Mouse (Mus musculus): ENCODE results near the gene Fabp6. TPM values are rescaled to one million over a fixed set of nuclear protein-coding genes. Genes with fewer than 3 reads are reported as not detected.

Gene Fabp6
- polyA plus RNA-seq (2016; fragmentation: Nextera tagmentation; extraction: Ambion mirVana), result not detected in 2 replicates

- H3K27me3 ChIP-seq (ENCODE audit: poor library complexity, severe bottlenecking), result no peaks in the 10 kb centered on the region
- H3K4me1 ChIP-seq, result no peaks in the 10 kb centered on the region
- DNase-seq (ENCODE audit: extremely low spot score, low spot score), result no peak
- no peak within 1 kb of the TSS for H3K27ac ChIP-seq
- H3K9me3 ChIP-seq, result no peaks in the 10 kb centered on the region
- no peaks in the 10 kb centered on the region for H3K36me3 ChIP-seq (replicated peaks)
- H3K4me3 ChIP-seq, result no peak within 1 kb of the TSS
- WGBS, result 93% methylated on average over 5 of the region's 5 CpGs
Measured at GRCm38 (mm10) chr11:43601440-43601839, at the start of gene Fabp6. TSS of gene Fabp6 (minus strand) at chr11:43601540.

GRCm38 (mm10) chr11:43645286-43645685, 43.9 kb upstream of the Fabp6 start:
- no peaks in the 10 kb centered on the region; the same call in 1 of the 2 replicates for H3K9me3 ChIP-seq
- 93% methylated on average over 3 of the region's 3 CpGs for WGBS
- H3K36me3 ChIP-seq (replicated peaks), result no peaks in the 10 kb centered on the region
- no peak overlapping the region for H3K27ac ChIP-seq
- no peak overlapping the region for H3K4me3 ChIP-seq
- peaks cover 22% of the 10 kb centered on the region for H3K4me1 ChIP-seq
- no peak for DNase-seq (ENCODE audit: extremely low spot score, low spot score)
- H3K27me3 ChIP-seq (ENCODE audit: poor library complexity, severe bottlenecking), result no peaks in the 10 kb centered on the region

GRCm38 (mm10) chr11:43643180-43643591, 41.8 kb upstream of the Fabp6 start:
- Histone ChIP-seq H3K27me3 (ENCODE audit: poor library complexity, severe bottlenecking) (no peaks in the 10 kb centered on the region), H3K36me3 (replicated peaks) (no peaks in the 10 kb centered on the region), H3K9me3 (peaks cover 7% of the 10 kb centered on the region; the same call in 1 of the 2 replicates), H3K27ac (peak overlapping the region; percentile 51), H3K4me1 (peaks cover 22% of the 10 kb centered on the region), H3K4me3 (no peak overlapping the region)
- DNase-seq (ENCODE audit: extremely low spot score, low spot score), result no peak
- 54% methylated on average over 2 of the region's 2 CpGs for WGBS

- peaks cover 7% of the 10 kb centered on the region; the same call in 1 of the 2 replicates for H3K9me3 ChIP-seq
- DNase-seq (ENCODE audit: extremely low spot score, low spot score), result no peak
- WGBS, result 93% methylated on average over 3 of the region's 3 CpGs
Measured at GRCm38 (mm10) chr11:43638486-43638885, 37.1 kb upstream of the Fabp6 start.

GRCm38 (mm10) chr11:43636761-43637160, 35.4 kb upstream of the Fabp6 start:
- H3K27ac ChIP-seq, result no peak overlapping the region
- 83% methylated on average over 4 of the region's 4 CpGs for WGBS
- no peaks in the 10 kb centered on the region for H3K36me3 ChIP-seq (replicated peaks)
- H3K27me3 ChIP-seq (ENCODE audit: poor library complexity, severe bottlenecking), result no peaks in the 10 kb centered on the region
- no peak for DNase-seq (ENCODE audit: extremely low spot score, low spot score)
- H3K4me1 ChIP-seq, result peaks cover 21% of the 10 kb centered on the region
- H3K4me3 ChIP-seq, result no peak overlapping the region
- peaks cover 7% of the 10 kb centered on the region; the same call in 1 of the 2 replicates for H3K9me3 ChIP-seq

More at GRCm38 (mm10) chr11:43638486-43638885, 37.1 kb upstream of the Fabp6 start:
- H3K27me3 ChIP-seq (ENCODE audit: poor library complexity, severe bottlenecking), result no peaks in the 10 kb centered on the region
- H3K4me1 ChIP-seq, result peaks cover 21% of the 10 kb centered on the region
- H3K27ac ChIP-seq, result no peak overlapping the region
- no peaks in the 10 kb centered on the region for H3K36me3 ChIP-seq (replicated peaks)
- no peak overlapping the region for H3K4me3 ChIP-seq

GRCm38 (mm10) chr11:43633658-43634401, 32.5 kb upstream of the Fabp6 start:
- no peaks in the 10 kb centered on the region; the same call in 1 of the 2 replicates for H3K9me3 ChIP-seq
- no peaks in the 10 kb centered on the region for H3K27me3 ChIP-seq (ENCODE audit: poor library complexity, severe bottlenecking)
- H3K4me1 ChIP-seq, result peaks cover 21% of the 10 kb centered on the region
- peak overlapping the region; percentile 11 for H3K4me3 ChIP-seq
- peak overlapping the region; percentile 74 for H3K27ac ChIP-seq
- DNase-seq (ENCODE audit: extremely low spot score, low spot score), result peak; percentile 61
- 31% methylated on average over 19 of the region's 19 CpGs for WGBS
- H3K36me3 ChIP-seq (replicated peaks), result no peaks in the 10 kb centered on the region

GRCm38 (mm10) chr11:43633165-43633564, 31.8 kb upstream of the Fabp6 start:
- no peaks in the 10 kb centered on the region; the same call in 1 of the 2 replicates for H3K9me3 ChIP-seq
- 76% methylated on average over 6 of the region's 6 CpGs for WGBS
- H3K27ac ChIP-seq, result peak overlapping the region; percentile 74
- DNase-seq (ENCODE audit: extremely low spot score, low spot score), result no peak
- H3K4me1 ChIP-seq, result peaks cover 21% of the 10 kb centered on the region
- H3K36me3 ChIP-seq (replicated peaks), result no peaks in the 10 kb centered on the region
- no peak overlapping the region for H3K4me3 ChIP-seq
- H3K27me3 ChIP-seq (ENCODE audit: poor library complexity, severe bottlenecking), result 0 out of 2 replicates have a peak, but pooled peaks cover under 1% of the 10 kb centered on the region

GRCm38 (mm10) chr11:43632566-43632965, 31.2 kb upstream of the Fabp6 start:
- Histone ChIP-seq H3K4me1 (peaks cover 21% of the 10 kb centered on the region), H3K27me3 (ENCODE audit: poor library complexity, severe bottlenecking) (0 out of 2 replicates have a peak, but pooled peaks cover 4% of the 10 kb centered on the region), H3K4me3 (no peak overlapping the region), H3K36me3 (replicated peaks) (no peaks in the 10 kb centered on the region), H3K9me3 (no peaks in the 10 kb centered on the region; the same call in 1 of the 2 replicates), H3K27ac (peak overlapping the region; percentile 1; the same call in 1 of the 2 replicates)
- no peak for DNase-seq (ENCODE audit: extremely low spot score, low spot score)
- 59% methylated on average over 4 of the region's 4 CpGs for WGBS

DNA sequence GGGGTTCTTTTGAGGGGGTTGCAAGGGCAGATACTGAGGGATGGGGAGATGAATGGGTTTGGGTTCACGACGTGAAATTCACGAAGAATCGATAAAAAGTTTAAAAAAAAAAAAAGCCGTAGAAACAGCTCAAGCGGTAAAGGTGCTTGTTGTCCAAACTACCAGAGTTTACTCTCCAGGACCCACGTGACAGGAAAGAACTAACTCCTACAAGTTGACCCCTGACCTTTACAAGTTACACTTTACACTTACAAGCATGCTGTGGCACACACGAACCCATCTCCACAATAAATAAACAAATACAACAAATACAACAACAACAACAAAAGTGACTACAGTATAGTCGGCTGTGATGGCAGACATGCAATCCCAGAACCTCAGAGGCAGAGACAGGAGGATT, 30.3 kb upstream of the Fabp6 start:
- Histone ChIP-seq H3K9me3 (no peaks in the 10 kb centered on the region; the same call in 1 of the 2 replicates), H3K36me3 (replicated peaks) (no peaks in the 10 kb centered on the region), H3K27me3 (ENCODE audit: poor library complexity, severe bottlenecking) (0 out of 2 replicates have a peak, but pooled peaks cover 4% of the 10 kb centered on the region), H3K27ac (no peak overlapping the region), H3K4me1 (peaks cover 29% of the 10 kb centered on the region), H3K4me3 (no peak overlapping the region)
- no peak for DNase-seq (ENCODE audit: extremely low spot score, low spot score)
- WGBS, result 91% methylated on average over 9 of the region's 9 CpGs

- Histone ChIP-seq H3K36me3 (replicated peaks) (no peaks in the 10 kb centered on the region), H3K4me3 (peak overlapping the region; percentile 35), H3K4me1 (peaks cover 18% of the 10 kb centered on the region), H3K27me3 (ENCODE audit: poor library complexity, severe bottlenecking) (0 out of 2 replicates have a peak, but pooled peaks cover 4% of the 10 kb centered on the region), H3K9me3 (no peaks in the 10 kb centered on the region), H3K27ac (peak overlapping the region; percentile 51)
- 35% methylated on average over 18 of the region's 18 CpGs for WGBS
- no peak for DNase-seq (ENCODE audit: extremely low spot score, low spot score)
Measured at GRCm38 (mm10) chr11:43626927-43627645, 25.7 kb upstream of the Fabp6 start.

- H3K4me3 ChIP-seq, result peak overlapping the region; percentile 35
- 6% methylated on average over 12 of the region's 12 CpGs for WGBS
- 0 out of 2 replicates have a peak, but pooled peaks cover 4% of the 10 kb centered on the region for H3K27me3 ChIP-seq (ENCODE audit: poor library complexity, severe bottlenecking)
- no peaks in the 10 kb centered on the region for H3K36me3 ChIP-seq (replicated peaks)
- H3K4me1 ChIP-seq, result peaks cover 18% of the 10 kb centered on the region
- no peak for DNase-seq (ENCODE audit: extremely low spot score, low spot score)
- H3K9me3 ChIP-seq, result no peaks in the 10 kb centered on the region
- peak overlapping the region; percentile 51 for H3K27ac ChIP-seq
Measured at GRCm38 (mm10) chr11:43626300-43626926, 25.1 kb upstream of the Fabp6 start.

- WGBS, result 95% methylated on average over 1 of the region's 1 CpGs
- Histone ChIP-seq H3K36me3 (replicated peaks) (no peaks in the 10 kb centered on the region), H3K4me1 (peaks cover 18% of the 10 kb centered on the region), H3K9me3 (no peaks in the 10 kb centered on the region), H3K27ac (no peak overlapping the region), H3K4me3 (no peak overlapping the region), H3K27me3 (ENCODE audit: poor library complexity, severe bottlenecking) (0 out of 2 replicates have a peak, but pooled peaks cover 4% of the 10 kb centered on the region)
- DNase-seq (ENCODE audit: extremely low spot score, low spot score), result no peak
Measured at GRCm38 (mm10) chr11:43624341-43624740, 23.0 kb upstream of the Fabp6 start.
